Mouse (Mus musculus): Measurements from ENCODE around the gene March6. TPM values are rescaled to one million over a fixed set of nuclear protein-coding genes. Genes with fewer than 3 reads are reported as not detected.

March6 gene
- polyA plus RNA-seq, 2 experiments: 27.4 to 30.6 TPM

- ATAC-seq (ENCODE audit: low FRiP score, low read depth): no peak
- no peak for DNase-seq (ENCODE audit: low spot score)
- Histone ChIP-seq H3K4me3 (replicated peaks; ENCODE audit: low read length) (no peak overlapping the region), H3K36me3 (ENCODE audit: control insufficient read depth, insufficient read depth, low read length) (no peaks in the 10 kb centered on the region), H3K4me2 (replicated peaks; ENCODE audit: low read depth, low read length, severe bottlenecking) (no peak overlapping the region), H3K9me3 (ENCODE audit: control insufficient read depth, low read length) (no peaks in the 10 kb centered on the region), H3K27ac (replicated peaks; ENCODE audit: low read depth, low read length) (no peak overlapping the region), H3K27me3 (ENCODE audit: control insufficient read depth, insufficient read depth, low read length) (no peaks in the 10 kb centered on the region), H3K9ac (ENCODE audit: low read depth, low read length, severe bottlenecking) (no peak overlapping the region), H3K4me1 (ENCODE audit: control insufficient read depth, insufficient read depth, low read length) (no peaks in the 10 kb centered on the region)
- 54% methylated on average over 6 of the region's 6 CpGs for WGBS
- no peak for TF ChIP-seq POLR2A (IDR thresholded peaks at IDR 0.05; ENCODE audit: borderline replicate concordance, extremely low read depth, insufficient read depth, insufficient read length)
These were observed 116.5 kb downstream of the March6 start for GRCm38 (mm10) chr15:31414179-31414898.

- H3K9me3 ChIP-seq (ENCODE audit: control insufficient read depth, low read length): no peaks in the 10 kb centered on the region
- 86% methylated on average over 6 of the region's 6 CpGs for WGBS
- no peak overlapping the region for H3K4me3 ChIP-seq (replicated peaks; ENCODE audit: low read length)
These were observed 117.2 kb downstream of the March6 start for GRCm38 (mm10) chr15:31413662-31414061.

GRCm38 (mm10) chr15:31412933-31413332 is 117.9 kb downstream of the March6 start:
- H3K4me1 ChIP-seq (ENCODE audit: control insufficient read depth, insufficient read depth, low read length): no peaks in the 10 kb centered on the region
- H3K36me3 ChIP-seq (ENCODE audit: control insufficient read depth, insufficient read depth, low read length): no peaks in the 10 kb centered on the region
- H3K27ac ChIP-seq (replicated peaks; ENCODE audit: low read depth, low read length): no peak overlapping the region
- H3K27me3 ChIP-seq (ENCODE audit: control insufficient read depth, insufficient read depth, low read length): no peaks in the 10 kb centered on the region
- H3K4me2 ChIP-seq (replicated peaks; ENCODE audit: low read depth, low read length, severe bottlenecking): no peak overlapping the region
- H3K9me3 ChIP-seq (ENCODE audit: control insufficient read depth, low read length): no peaks in the 10 kb centered on the region
- no peak for DNase-seq (ENCODE audit: low spot score)
- H3K9ac ChIP-seq (ENCODE audit: low read depth, low read length, severe bottlenecking): no peak overlapping the region
- H3K4me3 ChIP-seq (replicated peaks; ENCODE audit: low read length): no peak overlapping the region
- WGBS: 39% methylated on average over 3 of the region's 3 CpGs
- no peak for ATAC-seq (ENCODE audit: low FRiP score, low read depth)
- no peak for TF ChIP-seq POLR2A (IDR thresholded peaks at IDR 0.05; ENCODE audit: borderline replicate concordance, extremely low read depth, insufficient read depth, insufficient read length)

More at GRCm38 (mm10) chr15:31413662-31414061, 117.2 kb downstream of the March6 start:
- DNase-seq (ENCODE audit: low spot score) (no peak), ATAC-seq (ENCODE audit: low FRiP score, low read depth) (no peak)
- H3K4me1 ChIP-seq (ENCODE audit: control insufficient read depth, insufficient read depth, low read length): no peaks in the 10 kb centered on the region
- no peak for TF ChIP-seq POLR2A (IDR thresholded peaks at IDR 0.05; ENCODE audit: borderline replicate concordance, extremely low read depth, insufficient read depth, insufficient read length)
- H3K27me3 ChIP-seq (ENCODE audit: control insufficient read depth, insufficient read depth, low read length): no peaks in the 10 kb centered on the region
- no peak overlapping the region for H3K27ac ChIP-seq (replicated peaks; ENCODE audit: low read depth, low read length)
- no peak overlapping the region for H3K9ac ChIP-seq (ENCODE audit: low read depth, low read length, severe bottlenecking)
- no peaks in the 10 kb centered on the region for H3K36me3 ChIP-seq (ENCODE audit: control insufficient read depth, insufficient read depth, low read length)
- H3K4me2 ChIP-seq (replicated peaks; ENCODE audit: low read depth, low read length, severe bottlenecking): no peak overlapping the region

GRCm38 (mm10) chr15:31412436-31412835 is 118.4 kb downstream of the March6 start:
- Histone ChIP-seq H3K4me3 (replicated peaks; ENCODE audit: low read length) (no peak overlapping the region), H3K36me3 (ENCODE audit: control insufficient read depth, insufficient read depth, low read length) (no peaks in the 10 kb centered on the region), H3K4me1 (ENCODE audit: control insufficient read depth, insufficient read depth, low read length) (no peaks in the 10 kb centered on the region), H3K27me3 (ENCODE audit: control insufficient read depth, insufficient read depth, low read length) (no peaks in the 10 kb centered on the region), H3K27ac (replicated peaks; ENCODE audit: low read depth, low read length) (no peak overlapping the region), H3K9me3 (ENCODE audit: control insufficient read depth, low read length) (no peaks in the 10 kb centered on the region), H3K4me2 (replicated peaks; ENCODE audit: low read depth, low read length, severe bottlenecking) (no peak overlapping the region), H3K9ac (ENCODE audit: low read depth, low read length, severe bottlenecking) (no peak overlapping the region)
- ATAC-seq (ENCODE audit: low FRiP score, low read depth) (no peak), DNase-seq (ENCODE audit: low spot score) (no peak)
- no peak for TF ChIP-seq POLR2A (IDR thresholded peaks at IDR 0.05; ENCODE audit: borderline replicate concordance, extremely low read depth, insufficient read depth, insufficient read length)
- 84% methylated on average over 6 of the region's 6 CpGs for WGBS

DNA sequence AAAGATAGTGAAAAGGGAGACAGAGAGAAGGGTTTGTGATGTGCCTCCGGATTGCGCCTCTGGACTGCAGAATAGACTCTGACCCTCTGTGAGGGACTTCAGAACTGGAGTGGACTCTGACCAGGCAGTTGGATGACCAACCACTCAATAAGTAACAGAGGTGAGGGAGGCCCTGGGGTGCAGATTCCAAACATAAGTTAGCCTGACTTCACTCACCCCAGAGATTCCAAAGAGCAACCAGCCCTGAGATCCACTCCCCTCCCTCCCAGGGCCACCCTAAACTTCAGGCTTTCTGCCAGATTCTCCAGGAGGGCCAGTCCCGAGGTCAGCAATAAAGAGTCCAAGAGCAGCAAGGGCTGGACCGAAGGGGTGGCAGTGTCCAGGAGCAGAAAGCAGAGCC is 123.4 kb downstream of the March6 start:
- no peak overlapping the region for H3K9ac ChIP-seq (ENCODE audit: low read depth, low read length, severe bottlenecking)
- no peak overlapping the region for H3K4me3 ChIP-seq (replicated peaks; ENCODE audit: low read length)
- H3K36me3 ChIP-seq (ENCODE audit: control insufficient read depth, insufficient read depth, low read length): no peaks in the 10 kb centered on the region
- no peak overlapping the region for H3K4me2 ChIP-seq (replicated peaks; ENCODE audit: low read depth, low read length, severe bottlenecking)
- no peaks in the 10 kb centered on the region for H3K4me1 ChIP-seq (ENCODE audit: control insufficient read depth, insufficient read depth, low read length)
- no peaks in the 10 kb centered on the region for H3K27me3 ChIP-seq (ENCODE audit: control insufficient read depth, insufficient read depth, low read length)
- TF ChIP-seq POLR2A (IDR thresholded peaks at IDR 0.05; ENCODE audit: borderline replicate concordance, extremely low read depth, insufficient read depth, insufficient read length): no peak
- DNase-seq (ENCODE audit: low spot score): no peak
- no peaks in the 10 kb centered on the region for H3K9me3 ChIP-seq (ENCODE audit: control insufficient read depth, low read length)
- no peak for ATAC-seq (ENCODE audit: low FRiP score, low read depth)
- 72% methylated on average over 4 of the region's 4 CpGs for WGBS
- H3K27ac ChIP-seq (replicated peaks; ENCODE audit: low read depth, low read length): no peak overlapping the region

All from limb, embryonic 14.5 days (tissue).